Mouse (Mus musculus): ENCODE measurements around the gene Plekhn1.

Gene Plekhn1

GRCm38 (mm10) chr4:156209963-156210635 lies 24.6 kb downstream of the Plekhn1 start:
- no peak for DNase-seq

- no peak for DNase-seq
These were observed 25.8 kb downstream of the Plekhn1 start for GRCm38 (mm10) chr4:156208872-156209271.

GRCm38 (mm10) chr4:156203413-156204131 lies 31.1 kb downstream of the Plekhn1 start:
- peak in 1 of 2 experiments; percentile 34 for DNase-seq

- DNase-seq = peak; percentile 82 to 88
These were observed 31.6 kb downstream of the Plekhn1 start, which contains the start of gene AW011738 for GRCm38 (mm10) chr4:156203001-156203412. AW011738 (plus strand) TSS chr4:156203304.

GRCm38 (mm10) chr4:156202462-156202893 lies 32.2 kb downstream of the Plekhn1 start:
- DNase-seq = no peak

- peak; percentile 21 to 52 for DNase-seq
These were observed 33.8 kb downstream of the Plekhn1 start, which contains the start of gene Isg15 for GRCm38 (mm10) chr4:156200623-156201475. Isg15 (minus strand) TSS chr4:156200818.

- peak; percentile 90 to 94 for DNase-seq
These were observed 36.8 kb downstream of the Plekhn1 start for GRCm38 (mm10) chr4:156197829-156198205.

- DNase-seq = peak; percentile 71 to 77
These were observed 37.4 kb downstream of the Plekhn1 start, which contains the start of gene Agrn for GRCm38 (mm10) chr4:156197131-156197828. Agrn (minus strand) TSS chr4:156197488.

GRCm38 (mm10) chr4:156195927-156196870 lies 38.5 kb downstream of the Plekhn1 start:
- DNase-seq = peak; percentile 64 to 76

- no peak for DNase-seq
These were observed 40.3 kb downstream of the Plekhn1 start for GRCm38 (mm10) chr4:156194346-156194745.

GRCm38 (mm10) chr4:156193906-156194305 lies 40.8 kb downstream of the Plekhn1 start:
- no peak for DNase-seq

GRCm38 (mm10) chr4:156193200-156193590 lies 41.5 kb downstream of the Plekhn1 start:
- peak; percentile 74 to 85 for DNase-seq

- DNase-seq = peak; percentile 88 to 92
These were observed 42.0 kb downstream of the Plekhn1 start for GRCm38 (mm10) chr4:156192421-156193199.

- DNase-seq = peak; percentile 46 to 65
These were observed 45.8 kb downstream of the Plekhn1 start for GRCm38 (mm10) chr4:156188811-156189323.

GRCm38 (mm10) chr4:156188162-156188810 lies 46.4 kb downstream of the Plekhn1 start:
- DNase-seq = no peak

- DNase-seq = no peak
These were observed 48.5 kb downstream of the Plekhn1 start for GRCm38 (mm10) chr4:156185950-156186850.

- no peak for DNase-seq
These were observed 49.2 kb downstream of the Plekhn1 start for GRCm38 (mm10) chr4:156185456-156185949.

- DNase-seq = no peak
These were observed 50.2 kb downstream of the Plekhn1 start for GRCm38 (mm10) chr4:156184291-156184954.

Data from lung, adult 18-20 months (tissue).